Mouse (Mus musculus) heart, postnatal 4 days (tissue): ENCODE measurements around the gene Btg2. TPM values are rescaled to one million over a fixed set of nuclear protein-coding genes. Genes with fewer than 3 reads are reported as not detected.

Experiments
- total RNA-seq, 2 experiments: library from RNA; stranded (reverse); gene quantifications; 2 replicates each; pipeline ENCODE4 v1.2.3; 2021

The Btg2 gene
- total RNA-seq, 2 experiments from 2014 or later, result 27.5 to 36.2 TPM

Other genes with a start within 250 kb of the Btg2 start
- gene Optc, start 171.1 kb downstream of the Btg2 start, total RNA-seq, result under 1 TPM; 0.16 to 0.29 TPM
- 10 to 100 TPM; 14.5 to 15.0 TPM for gene Prelp, start 157.7 kb downstream of the Btg2 start, total RNA-seq
- 10 to 100 TPM; 18.7 to 21.9 TPM for gene Fmod, start 41.9 kb downstream of the Btg2 start, total RNA-seq
- not detected for gene Chit1, start 32.1 kb upstream of the Btg2 start, total RNA-seq
- gene Chil1, start 103.1 kb upstream of the Btg2 start, total RNA-seq, result under 1 TPM; 0.33 to 0.65 TPM
- gene Mybph, start 114.3 kb upstream of the Btg2 start, total RNA-seq, result not detected
- 1 to 10 TPM; 9.3 to 9.9 TPM for gene Adora1, start 156.3 kb upstream of the Btg2 start, total RNA-seq
- gene Myog, start 210.9 kb upstream of the Btg2 start, total RNA-seq, result under 1 TPM; 0.48 to 0.52 TPM